Mouse (Mus musculus): ENCODE measurements around the gene Rab3gap2.
A peak's percentile ranks its signal among the peaks of the same experiment; 100 is the strongest.
"Not testable (repeated sequence)": the region's sequence is repeated elsewhere in the genome, so short reads cannot be mapped to it uniquely, and the experiment has no call there.

Rab3gap2 gene

DNA sequence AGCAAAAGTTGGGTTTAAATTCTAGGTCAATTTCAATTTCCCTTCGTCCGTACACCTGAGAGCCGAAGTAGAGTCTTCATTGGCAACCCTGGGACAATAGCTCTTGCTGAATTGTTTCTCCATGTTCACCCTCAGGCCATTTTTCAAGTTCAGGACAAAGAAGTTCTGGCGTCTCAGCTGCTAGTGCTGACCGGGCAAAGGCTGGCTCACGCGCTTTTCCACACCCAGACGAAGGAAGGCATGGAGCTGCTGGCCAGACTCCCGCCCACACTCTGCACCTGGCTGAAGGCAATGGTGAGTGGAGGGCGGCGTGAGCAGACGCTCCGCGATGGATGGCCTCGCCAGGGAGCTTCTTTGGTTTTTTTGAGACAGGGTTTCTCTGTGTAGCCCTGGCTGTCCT lies 79.3 kb downstream of the Rab3gap2 start:
- no peak for DNase-seq (ENCODE audit: low spot score)

DNA sequence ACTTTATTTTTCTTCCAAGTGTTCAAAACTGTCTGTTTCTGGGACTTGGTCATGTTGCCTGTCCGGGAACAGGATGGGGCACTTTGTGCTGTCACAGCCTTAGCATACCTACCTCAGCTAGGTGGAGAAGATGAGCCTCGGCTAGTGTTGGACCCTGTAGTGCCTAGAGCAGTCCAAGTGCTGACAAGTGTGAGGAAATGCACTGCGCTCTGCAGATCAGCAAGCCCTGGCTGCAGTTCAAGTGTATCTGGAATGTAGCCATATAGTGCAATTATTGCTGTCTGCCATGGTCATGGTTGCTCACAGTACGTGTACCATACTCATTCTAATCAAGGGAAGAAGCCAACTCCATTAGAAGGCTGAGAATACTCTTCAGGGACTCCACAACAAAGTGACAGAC lies 80.8 kb downstream of the Rab3gap2 start:
- DNase-seq (ENCODE audit: low spot score) = no peak

DNA sequence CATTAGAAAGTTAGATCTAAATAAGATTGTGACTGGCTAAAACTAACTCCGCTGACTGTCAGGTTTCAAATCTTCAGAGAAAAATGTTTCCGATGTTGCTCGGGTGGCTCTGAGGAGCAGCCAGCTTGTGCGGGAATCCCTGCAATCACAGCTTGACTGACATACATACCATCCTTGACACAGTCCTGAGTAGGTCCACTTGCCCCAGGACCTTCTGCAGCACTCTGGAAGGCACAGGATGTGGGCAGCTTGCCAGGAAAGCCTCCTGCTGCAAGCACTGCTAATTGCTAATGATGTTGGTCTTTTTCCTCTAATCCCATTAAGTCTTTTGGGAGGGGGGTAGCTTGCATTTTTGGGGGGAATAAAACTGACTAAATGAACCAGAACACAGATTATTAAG lies 81.3 kb downstream of the Rab3gap2 start:
- no peak for DNase-seq (ENCODE audit: low spot score)

DNA sequence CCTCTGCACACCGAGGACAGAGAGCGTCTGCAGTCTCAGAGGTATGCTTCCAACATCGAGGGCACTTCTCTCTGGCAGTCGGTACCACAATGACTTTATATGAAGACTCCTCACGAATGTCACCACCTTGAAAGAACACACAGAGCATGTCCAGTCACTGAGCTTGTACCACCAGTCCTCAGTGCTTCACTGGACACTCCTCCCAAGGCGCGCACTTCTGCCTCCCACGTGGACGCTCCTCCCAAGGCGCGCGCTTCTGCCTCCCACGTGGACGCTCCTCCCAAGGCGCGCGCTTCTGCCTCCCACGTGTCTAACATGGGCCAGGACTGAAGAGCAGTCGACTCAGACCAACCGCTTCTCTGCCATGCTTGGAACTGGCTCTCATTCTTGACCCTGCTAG lies 83.1 kb downstream of the Rab3gap2 start:
- no peak for DNase-seq (ENCODE audit: low spot score)

DNA sequence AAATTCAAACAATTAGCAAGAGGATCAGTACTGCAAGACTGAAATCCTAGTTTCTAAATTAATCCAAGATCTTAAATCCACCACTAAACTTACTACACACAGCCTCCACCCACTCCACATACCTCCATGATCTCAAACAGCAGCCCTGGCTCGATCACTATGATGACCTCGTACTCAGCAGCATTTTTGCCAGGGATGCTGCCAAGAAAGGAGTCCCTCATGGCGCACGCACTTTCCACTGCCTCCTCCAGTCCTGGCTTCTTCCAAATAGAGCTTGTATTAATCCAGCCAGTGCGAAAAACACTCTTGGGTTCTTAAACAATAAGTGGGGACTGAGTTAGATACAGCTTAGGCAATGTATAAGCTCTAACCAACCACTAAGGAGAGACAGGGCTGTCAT lies 85.3 kb downstream of the Rab3gap2 start:
- no peak for DNase-seq (ENCODE audit: low spot score)

DNA sequence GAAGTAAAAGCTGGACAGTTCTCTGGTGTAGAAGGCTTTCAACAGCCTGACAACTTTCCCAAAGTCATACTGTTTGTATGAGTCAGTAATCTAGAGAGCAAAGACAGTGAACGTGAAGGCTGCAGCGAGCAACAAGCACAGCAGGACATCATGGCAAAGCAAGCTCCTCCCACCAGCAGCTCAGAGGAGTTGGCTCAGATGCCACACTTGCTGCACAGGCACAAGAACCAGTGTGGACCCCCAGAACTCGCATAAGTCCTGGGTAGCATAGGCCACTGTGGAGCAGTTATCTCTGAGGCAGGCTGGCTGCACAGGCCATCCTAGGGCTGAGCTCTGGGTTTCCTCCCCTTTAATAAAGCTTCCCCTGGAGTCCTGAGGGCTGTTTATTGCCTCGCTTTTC lies 87.4 kb downstream of the Rab3gap2 start:
- DNase-seq (ENCODE audit: low spot score) = no peak

DNA sequence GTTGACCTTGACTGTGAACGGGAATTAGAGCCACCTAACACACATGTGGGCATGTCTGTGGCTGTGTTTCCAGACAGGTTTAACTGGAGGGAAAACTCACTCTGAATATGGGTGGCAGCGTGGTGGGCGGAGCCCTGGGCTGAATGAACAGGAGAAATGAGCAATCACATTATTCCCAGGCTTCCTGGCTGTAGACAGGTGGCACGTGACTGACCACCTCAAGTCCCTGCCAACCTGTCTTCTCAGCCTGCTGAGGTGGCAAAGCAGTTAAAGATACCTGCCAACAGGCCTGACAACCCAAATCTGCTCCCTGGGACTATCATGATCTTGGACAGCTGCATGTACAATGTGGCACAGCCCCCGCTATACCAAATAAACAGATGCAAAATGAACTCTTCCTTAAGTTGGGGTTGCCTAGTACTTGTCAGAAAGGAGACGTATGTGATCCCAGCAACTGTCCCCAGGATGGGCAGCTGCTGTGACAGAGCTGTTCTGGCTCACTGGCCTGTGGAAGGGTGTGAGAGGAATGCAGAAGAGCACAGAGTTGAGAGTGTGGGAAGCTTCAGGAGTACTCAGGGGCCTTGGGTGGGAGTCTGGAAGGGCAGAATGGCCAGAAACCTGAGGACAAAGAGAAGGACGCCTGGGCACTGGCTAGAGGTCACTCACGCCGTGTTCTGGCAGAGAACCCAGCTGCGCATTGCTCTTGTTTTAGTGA lies 88.9 kb downstream of the Rab3gap2 start:
- no peak for DNase-seq (ENCODE audit: low spot score)

DNA sequence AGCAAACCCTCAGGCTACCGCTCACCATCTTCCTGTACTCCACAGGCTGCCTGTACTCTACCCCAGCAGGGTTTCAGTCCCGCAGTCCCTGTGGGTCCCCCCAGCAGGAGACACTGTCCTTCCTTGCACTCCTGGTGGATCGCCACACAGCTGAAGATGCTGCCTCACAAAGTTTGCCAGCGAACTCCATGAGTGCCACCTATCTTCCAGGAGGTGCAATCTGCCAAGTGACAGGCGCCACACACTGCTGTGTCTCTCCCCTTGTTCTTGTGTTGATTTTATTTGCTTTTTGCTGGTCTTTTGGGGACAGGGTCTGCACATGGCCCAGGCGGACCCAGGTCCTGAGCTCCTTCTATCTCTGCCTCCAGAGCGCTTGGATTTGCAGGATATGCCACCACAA lies 92.9 kb downstream of the Rab3gap2 start:
- DNase-seq (ENCODE audit: low spot score) = no peak

DNA sequence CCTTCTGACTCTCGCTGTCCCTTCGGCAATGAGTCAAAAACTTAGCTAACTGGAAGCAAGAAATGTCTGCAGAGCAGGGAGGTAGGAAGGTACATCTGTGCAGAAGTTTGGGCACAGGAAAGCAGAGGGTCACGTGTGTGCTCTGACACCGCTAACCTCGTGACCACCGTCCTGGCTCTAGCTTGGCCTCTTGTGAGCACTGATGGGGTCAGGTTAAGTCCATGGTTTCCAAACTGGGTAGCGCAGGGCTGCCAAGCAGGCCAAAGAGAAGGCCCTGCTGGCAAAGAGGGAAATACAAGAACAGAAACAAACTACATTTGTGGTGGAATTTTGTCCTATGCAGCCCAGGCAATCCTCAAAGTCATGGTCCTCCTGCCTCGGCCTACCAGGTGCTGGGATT lies 94.6 kb downstream of the Rab3gap2 start:
- no peak for DNase-seq (ENCODE audit: low spot score)

DNA sequence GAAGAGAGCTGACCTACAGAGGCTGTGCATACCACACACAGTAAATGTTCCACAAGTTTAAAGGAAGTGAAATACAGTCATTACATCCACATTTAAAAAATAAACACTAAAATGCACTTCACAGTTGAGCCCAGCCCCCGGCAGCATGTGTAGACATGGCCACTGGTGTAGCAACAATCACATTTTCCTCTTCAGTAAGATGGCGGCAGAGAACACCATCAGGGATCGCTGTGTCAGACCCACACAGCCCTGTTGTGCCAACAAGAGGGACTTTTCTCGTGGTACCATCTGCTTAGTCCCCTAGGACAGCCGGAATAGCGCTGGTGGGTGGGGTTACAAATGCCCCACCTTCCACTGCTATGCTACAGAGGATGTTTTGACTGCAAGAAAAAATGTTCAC lies 98.9 kb downstream of the Rab3gap2 start:
- DNase-seq (ENCODE audit: low spot score) = no peak

DNA sequence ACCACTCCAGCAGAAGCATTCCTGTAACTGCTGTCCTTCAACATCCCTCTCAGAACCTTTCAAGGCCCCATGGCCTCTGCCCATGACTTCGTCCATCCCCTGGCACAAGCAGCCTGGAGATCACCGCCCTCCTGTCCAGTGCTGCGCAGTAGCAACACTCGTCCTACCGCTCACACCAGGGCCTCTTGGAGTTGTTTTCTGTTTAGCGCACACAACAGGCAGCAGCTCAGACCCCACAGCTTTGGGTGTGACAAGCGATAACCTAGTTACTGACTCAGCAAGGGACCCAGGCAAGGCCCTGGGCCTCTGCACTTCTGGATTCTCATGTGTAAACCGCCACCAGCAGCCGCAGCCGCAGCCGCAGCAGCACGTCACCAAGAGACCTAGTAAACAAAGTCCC lies 102.9 kb downstream of the Rab3gap2 start:
- DNase-seq (ENCODE audit: low spot score) = no peak

DNA sequence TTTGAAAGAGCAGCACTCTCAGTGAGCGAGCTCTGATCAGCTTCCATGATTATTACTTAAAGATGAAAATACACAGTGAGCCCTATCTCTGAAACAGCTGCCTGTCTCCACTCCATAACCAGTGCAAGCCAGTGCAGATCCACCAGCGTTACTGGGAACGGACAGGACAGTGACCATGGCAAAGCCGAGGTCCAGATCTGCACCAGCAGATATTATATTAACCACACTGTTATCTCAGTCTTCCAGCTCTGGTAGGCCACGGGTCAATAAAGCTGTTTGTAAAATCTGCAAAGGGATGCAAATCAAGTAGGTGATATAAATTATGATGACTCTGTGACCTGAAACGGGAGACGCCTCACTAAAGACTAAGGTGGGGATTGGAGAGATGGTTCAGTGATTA lies 103.7 kb downstream of the Rab3gap2 start:
- DNase-seq (ENCODE audit: low spot score) = no peak

DNA sequence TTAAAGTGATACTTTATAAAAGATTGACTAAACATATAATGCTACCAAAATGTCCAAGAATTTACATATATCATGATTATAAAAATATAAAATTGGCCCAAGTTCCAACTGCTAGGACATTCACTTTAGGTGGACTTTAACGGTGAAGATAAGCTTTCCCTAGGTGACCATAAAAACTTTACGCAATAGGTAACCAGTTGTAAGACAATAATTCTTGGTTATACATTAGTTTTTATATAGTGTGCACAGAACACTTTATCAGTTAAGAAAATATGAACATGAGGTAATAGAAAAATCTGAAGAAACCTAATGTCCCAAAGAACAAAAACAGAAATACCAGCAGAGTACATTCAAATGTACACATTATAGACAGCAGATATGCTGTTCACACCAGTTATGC lies 104.4 kb downstream of the Rab3gap2 start:
- no peak for DNase-seq (ENCODE audit: low spot score)

DNA sequence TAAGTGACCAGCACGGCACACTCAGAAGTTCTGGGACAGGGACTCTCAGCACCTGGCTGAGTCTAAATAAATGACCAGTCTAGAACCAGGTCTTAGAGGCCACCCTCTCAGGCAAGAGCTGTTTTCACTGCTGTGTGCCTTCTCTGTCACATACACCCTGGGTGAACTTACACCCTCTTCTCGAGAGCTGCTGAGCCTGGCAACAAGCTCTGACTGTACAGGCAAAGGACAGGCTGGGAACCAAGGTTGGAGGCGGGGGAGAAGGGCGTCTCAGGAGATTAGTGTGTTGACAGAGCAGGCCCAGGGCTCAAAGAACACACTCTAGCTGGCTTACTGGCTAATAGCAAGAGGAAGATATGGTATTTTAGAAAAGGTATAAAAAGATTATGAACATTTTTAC lies 105.0 kb downstream of the Rab3gap2 start:
- no peak for DNase-seq (ENCODE audit: low spot score)

DNA sequence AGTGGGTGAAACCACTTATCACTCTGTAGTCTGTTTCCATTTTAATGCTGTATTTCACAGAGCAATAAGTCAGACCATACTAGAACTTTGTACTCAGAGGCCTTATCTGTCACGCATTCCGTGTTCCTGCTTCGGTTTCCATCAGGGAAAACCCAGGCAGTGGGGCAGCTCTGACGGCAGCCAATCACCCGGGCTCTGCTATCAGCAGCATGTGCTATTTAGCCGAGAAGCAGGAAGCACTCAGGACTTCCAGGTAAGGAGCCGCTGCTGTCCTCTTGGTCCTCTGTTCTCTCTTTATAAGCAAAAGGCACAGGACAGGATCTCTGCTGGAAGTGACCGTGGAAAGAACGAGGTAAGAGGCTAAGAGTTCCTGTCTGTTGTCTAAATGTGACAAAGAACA lies 108.0 kb downstream of the Rab3gap2 start:
- DNase-seq (ENCODE audit: low spot score) = no peak

DNA sequence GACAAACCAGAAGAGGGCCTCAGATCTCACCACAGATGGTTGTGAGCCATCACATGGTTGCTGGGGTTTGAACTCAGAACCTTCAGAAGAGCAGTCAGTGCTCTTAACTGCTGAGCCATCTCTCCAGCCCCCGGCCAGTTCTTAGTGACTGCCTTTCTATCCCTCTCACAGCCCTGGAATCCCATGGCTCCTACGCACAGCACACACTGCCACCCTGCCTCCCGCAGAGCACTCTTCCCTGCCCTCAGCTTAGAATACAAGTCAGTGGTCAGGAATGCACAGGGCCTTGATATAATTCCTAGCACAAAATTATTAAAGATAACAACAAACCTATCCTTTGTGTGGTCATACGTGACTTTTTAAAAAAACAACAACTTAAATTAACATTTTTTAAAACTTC lies 110.6 kb downstream of the Rab3gap2 start:
- no peak for DNase-seq (ENCODE audit: low spot score)

DNA sequence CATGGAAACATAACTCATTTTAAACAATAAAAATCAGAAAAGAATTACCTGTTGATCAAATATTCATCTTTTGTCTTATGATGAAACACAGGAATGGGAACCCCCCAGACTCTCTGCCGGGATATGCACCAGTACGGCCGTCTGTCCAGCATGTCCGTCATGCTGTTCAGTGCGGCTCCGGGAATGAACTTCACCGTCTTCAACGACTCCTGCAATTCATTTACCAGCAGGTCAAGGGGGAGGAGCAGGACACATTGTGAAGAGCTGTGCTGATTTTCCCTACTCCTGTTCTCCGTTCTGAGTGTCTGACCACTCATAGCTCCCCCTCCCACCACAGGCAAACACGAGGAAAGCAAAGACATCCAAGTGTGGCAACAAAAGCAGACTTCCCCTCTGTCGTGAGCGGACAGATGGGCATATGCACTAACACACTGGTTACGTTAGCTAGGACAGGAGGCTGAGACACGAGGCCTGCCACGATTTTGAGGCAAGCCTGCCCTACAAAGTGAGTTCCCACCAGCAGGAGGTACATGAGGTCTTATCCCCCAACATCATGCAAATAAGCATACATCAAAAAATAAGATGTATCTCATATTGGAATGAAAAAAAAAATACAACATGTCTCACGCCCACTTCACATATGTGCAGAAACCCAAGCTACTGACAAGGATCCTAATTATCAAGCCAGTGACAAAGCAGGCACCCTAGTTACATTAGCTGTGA lies 112.1 kb downstream of the Rab3gap2 start:
- no peak for DNase-seq (ENCODE audit: low spot score)

DNA sequence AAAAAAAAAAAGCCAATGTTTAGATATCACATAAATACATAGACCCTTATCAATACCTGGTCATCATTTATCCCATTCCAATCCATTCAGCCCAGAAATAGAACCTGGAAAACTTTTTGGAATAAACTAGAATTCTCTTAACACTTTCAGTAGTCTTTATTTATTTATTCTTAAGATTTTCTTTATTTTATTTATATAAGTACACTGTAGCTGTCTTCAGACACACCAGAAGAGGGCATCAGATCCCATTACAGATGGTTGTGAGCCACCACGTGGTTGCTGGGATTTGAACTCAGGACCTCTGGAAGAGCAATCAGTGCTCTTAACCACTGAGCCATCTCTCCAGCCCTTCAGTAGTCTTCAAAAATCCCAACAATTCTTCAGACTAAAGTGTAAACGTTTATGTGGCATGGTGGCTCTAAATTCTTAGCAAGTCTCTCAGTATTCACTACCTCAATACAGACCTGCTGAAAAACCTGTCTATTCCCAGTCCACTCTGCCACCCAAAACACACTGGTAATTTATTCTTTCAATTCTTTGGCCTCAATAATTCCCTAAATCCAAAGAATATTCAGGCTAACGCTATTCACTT lies 123.9 kb downstream of the Rab3gap2 start:
- DNase-seq (ENCODE audit: low spot score) = not testable (repeated sequence)

DNA sequence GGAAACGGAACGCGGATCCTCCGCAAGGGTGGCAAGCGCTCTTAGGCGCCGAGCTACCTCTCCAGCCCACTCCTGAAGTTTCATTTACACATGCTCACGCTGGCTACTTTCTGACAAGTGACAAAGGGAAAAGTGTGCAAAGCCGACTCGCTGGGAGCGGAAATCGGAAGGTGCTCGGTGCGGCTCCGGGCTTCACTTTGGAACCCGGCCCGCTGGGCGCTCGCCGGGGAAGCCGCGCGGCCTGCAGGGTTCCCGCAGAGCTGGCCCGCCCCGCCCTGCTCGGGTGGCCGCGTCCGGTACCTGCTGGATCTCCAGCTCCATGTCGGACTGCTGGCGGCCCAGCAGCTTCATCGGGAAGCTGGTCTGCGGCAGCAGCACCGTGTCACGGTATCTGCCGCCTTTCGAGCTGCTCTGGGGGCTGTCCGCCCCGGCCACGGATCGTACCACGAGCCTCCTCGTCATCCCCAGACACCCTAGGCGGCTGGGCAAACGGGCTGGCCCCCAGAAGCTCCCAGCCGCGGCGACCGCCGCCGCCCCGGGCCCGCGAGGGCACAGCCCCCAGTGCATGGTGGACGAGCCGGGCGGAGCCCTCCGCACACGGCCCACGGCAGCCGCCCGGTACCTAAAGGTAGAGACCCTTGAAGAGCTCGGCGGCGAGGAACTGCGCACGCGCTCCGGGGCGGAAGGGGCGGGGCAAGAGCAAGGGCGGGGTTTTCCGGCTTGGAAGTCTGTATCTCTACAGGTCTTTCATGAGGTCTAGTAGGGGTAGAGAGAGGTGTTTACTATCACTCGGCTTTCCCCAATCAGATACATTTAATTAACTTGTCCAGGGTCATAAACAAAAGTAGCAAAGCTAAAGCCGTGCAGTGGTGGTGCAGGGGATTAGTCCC lies 125.0 kb downstream of the Rab3gap2 start, which contains the start of gene Iars2:
Gene Iars2 (minus strand): TSS at position 676 of the 890 bp plus-strand sequence.
- DNase-seq (ENCODE audit: low spot score) = peak; percentile 91

DNA sequence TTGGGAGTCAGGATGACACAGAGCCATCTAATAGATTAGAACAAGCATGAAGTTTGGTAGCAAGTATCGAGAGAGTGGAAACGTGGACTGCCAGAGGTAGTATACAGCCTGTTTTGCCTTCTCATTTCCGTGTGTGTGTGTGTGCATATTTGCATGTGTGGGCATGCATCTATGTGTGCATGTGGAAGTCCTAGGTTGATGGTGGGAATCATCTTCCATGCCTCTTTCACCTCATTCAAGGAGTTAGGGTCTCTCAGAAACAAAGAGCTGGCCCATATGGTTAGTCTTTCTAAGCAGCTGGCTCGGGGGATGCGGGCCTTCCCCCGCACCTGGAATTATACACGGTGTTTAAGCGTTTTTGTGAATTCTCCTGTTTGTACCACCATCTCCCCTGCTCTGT lies 125.9 kb downstream of the Rab3gap2 start:
- DNase-seq (ENCODE audit: low spot score) = no peak

DNA sequence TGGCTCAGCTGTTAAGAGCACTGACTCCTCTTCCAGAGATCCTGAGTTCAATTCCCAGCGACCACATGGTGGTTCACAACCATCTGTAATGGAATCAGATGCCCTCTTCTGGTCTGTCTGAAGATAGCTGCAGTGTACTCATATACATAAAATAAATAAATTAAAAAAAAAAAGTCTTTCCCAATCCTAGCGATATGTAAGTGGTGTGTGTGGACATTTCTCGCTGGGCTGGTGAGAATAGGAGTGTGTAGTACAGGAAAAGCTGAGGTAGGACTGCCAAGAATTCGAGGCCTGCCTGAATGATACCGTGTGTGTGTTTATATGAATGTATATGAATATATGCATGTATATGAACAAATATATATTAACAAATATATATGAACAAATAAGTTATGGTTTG lies 127.4 kb downstream of the Rab3gap2 start:
- DNase-seq (ENCODE audit: low spot score) = no peak

DNA sequence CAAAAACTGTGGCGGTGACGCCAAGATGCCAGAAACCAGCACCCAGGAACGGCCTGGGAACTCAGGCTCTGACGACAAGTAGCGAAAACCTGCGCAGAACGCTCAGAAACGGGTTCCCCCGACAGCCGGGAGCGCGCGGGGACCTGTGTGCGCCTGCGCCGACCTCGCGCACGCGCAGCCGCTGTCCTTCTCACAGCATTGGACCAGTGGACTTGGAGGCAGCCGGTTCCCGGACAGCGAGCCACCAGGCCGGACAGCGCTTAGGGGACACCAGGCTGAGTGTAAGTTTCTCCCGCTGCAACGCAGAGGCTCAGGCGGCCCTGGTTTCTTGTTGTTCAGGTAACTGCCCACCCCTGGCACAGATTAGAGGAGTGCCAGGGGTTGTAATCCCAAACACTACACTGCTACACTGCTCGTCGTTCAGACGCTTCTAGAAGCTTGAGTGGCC lies 128.1 kb downstream of the Rab3gap2 start, which contains the start of gene Bpnt1:
Gene Bpnt1 (plus strand): TSS at position 167 of the 448 bp plus-strand sequence.
- DNase-seq (ENCODE audit: low spot score) = peak; percentile 95

Data from embryo, embryonic 10.5 days (tissue).